Mouse (Mus musculus): Measurements from ENCODE around the gene 1700012B09Rik. TPM values are rescaled to one million over a fixed set of nuclear protein-coding genes. Genes with fewer than 3 reads are reported as not detected.

1700012B09Rik gene
- polyA plus RNA-seq, 1 experiment from 2014 or later = not detected

- no peaks in the 10 kb centered on the region for H3K79me2 ChIP-seq (ENCODE audit: inconsistent target)
- H3K36me3 ChIP-seq (ENCODE audit: inconsistent target) = no peaks in the 10 kb centered on the region
- H3K4me3 ChIP-seq (ENCODE audit: inconsistent target) = peak overlapping the region; percentile 10; the same call in 1 of the 2 replicates
- 18% methylated on average over 14 of the region's 14 CpGs for WGBS (ENCODE audit: missing documents)
- H3K27ac ChIP-seq = no peak overlapping the region
Measured at GRCm38 (mm10) chr9:14717689-14718331, 53.0 kb downstream of the 1700012B09Rik start.

GRCm38 (mm10) chr9:14715258-14715657 lies 55.6 kb downstream of the 1700012B09Rik start:
- H3K27ac ChIP-seq = no peak overlapping the region
- no peaks in the 10 kb centered on the region for H3K79me2 ChIP-seq (ENCODE audit: inconsistent target)
- H3K4me3 ChIP-seq (ENCODE audit: inconsistent target) = no peak overlapping the region
- no peaks in the 10 kb centered on the region for H3K36me3 ChIP-seq (ENCODE audit: inconsistent target)
- WGBS (ENCODE audit: missing documents) = 94% methylated on average over 15 of the region's 15 CpGs

GRCm38 (mm10) chr9:14710910-14711309 lies 59.9 kb downstream of the 1700012B09Rik start:
- Histone ChIP-seq H3K27ac (no peak overlapping the region), H3K36me3 (ENCODE audit: inconsistent target) (no peaks in the 10 kb centered on the region), H3K4me3 (ENCODE audit: inconsistent target) (no peak overlapping the region), H3K79me2 (ENCODE audit: inconsistent target) (no peaks in the 10 kb centered on the region)
- WGBS (ENCODE audit: missing documents) = 87% methylated on average over 3 of the region's 3 CpGs

Other genes starting within 250 kb of the 1700012B09Rik start
- 0.06 to 0.30 TPM (median 0.08 TPM) in 3 replicates for gene Amotl1, start 126.0 kb downstream of the 1700012B09Rik start, polyA plus RNA-seq (2018)
- gene Piwil4, start 30.3 kb downstream of the 1700012B09Rik start, polyA plus RNA-seq (2018) = 0.06 to 0.15 TPM (median 0.13 TPM) in 3 replicates
- 1.5 to 3.1 TPM (median 2.8 TPM) in 3 replicates for gene Fut4, start 18.6 kb downstream of the 1700012B09Rik start, polyA plus RNA-seq (2018)
- 8.0 to 17.7 TPM (median 12.2 TPM) in 3 replicates for gene Mre11a, start 13.6 kb upstream of the 1700012B09Rik start, polyA plus RNA-seq (2018)
- 16.6 to 22.0 TPM (median 20.0 TPM) in 3 replicates for gene Ankrd49, start 13.8 kb upstream of the 1700012B09Rik start, polyA plus RNA-seq (2018)
- 0.03 TPM in 1 of 3 replicates, not detected in the others for gene Gpr83, start 89.2 kb upstream of the 1700012B09Rik start, polyA plus RNA-seq (2018)
- gene Izumo1r, start 132.9 kb upstream of the 1700012B09Rik start, polyA plus RNA-seq (2018) = not detected in 3 replicates